Mouse (Mus musculus): ENCODE data around the gene Cyp27a1.

Gene Cyp27a1

DNA sequence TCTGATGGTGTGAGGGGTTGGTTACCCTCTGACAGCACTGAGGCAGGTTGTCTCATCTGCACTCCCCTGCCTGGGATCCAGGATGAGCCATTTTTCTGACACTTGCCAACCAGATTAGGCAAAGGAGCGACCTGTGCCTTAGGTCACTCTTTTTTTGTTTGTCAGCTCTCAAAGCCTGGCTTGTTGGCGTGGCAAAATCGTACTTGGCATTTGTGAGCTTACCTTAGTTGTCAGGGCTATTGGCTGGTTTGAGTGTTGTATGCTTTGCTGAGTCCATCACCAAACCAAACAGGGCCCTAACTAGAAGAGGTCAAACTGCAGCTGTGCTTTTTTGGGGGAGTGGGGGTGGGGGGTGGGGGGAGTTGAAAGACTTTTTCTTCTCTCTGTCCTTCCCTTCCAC, 5.9 kb downstream of the Cyp27a1 start:
- DNase-seq: no peak

DNA sequence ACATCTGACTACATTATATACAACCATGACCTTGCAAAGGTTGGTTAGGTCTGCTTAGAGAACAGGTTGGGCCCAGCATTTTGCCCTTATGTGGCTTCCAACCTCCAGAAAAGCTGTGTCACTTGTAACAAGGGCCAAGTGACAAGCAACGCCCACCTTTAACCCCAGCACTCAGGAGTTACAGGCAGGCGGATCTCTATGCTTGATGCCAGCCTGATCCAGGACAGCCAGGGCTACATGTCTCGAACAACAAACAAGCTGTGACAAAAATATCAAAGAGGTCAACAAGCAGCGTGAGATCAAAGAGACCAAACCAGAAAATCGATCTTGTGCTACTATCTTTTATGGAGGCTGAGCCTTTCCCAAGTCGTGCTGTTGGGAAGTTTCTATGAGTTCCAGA, 8.3 kb downstream of the Cyp27a1 start:
- DNase-seq: no peak

DNA sequence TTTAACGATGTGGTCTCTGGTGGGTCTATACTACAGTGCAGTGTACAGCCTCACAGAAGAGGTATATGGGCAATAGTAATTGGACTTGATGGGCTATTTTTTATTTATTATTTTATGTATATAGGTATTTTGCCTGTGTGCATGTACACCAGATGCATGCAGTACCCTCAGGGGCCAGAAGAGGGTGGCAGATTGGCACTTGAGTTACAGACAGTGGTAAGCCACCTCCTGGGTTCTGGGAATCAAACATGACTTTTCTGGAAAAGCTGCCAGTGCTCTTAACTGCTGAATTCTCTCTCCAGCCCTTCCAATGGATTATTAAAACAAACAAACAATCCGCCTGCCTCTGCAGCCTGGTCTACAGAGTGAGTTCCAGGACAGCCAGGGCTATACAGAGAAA, 10.4 kb downstream of the Cyp27a1 start:
- no peak for DNase-seq

DNA sequence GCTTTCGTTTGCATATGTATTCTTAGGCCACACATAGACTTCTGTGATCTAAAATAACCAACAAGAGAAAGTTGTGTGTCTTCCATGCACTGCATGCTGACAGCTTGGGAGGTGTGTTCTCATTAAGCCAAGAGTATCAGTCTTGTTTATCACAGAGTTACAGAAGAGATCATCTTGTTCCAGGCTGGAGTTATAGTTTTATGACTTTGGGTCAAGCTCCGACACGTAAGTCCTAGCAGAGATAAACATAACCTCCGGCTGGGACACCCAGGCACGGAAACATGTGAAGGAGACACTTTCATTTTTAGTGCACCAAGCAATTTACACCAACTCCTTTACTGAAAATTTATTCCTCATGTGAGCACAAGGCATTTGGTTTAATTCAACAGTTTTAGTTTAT, 12.7 kb downstream of the Cyp27a1 start:
- DNase-seq: no peak

DNA sequence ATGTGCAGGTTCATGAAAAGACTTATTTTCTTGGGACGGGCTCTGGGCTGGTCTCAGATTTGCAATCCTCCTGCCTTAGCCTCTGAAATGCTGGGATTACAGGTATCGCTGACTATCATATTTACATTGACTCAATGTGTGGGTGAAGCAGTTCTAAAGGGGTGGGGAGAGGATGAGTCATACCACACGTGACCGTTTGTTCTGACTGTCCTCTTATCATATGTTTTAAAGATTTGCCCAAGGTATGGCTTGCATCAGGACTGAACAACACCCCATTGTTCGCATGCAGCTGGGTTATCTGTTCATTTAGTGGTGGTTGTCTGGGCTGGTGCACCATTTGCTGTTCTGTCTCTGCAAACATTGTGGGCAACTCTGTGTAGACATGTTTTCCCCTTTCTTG, 13.3 kb downstream of the Cyp27a1 start:
- no peak for DNase-seq

DNA sequence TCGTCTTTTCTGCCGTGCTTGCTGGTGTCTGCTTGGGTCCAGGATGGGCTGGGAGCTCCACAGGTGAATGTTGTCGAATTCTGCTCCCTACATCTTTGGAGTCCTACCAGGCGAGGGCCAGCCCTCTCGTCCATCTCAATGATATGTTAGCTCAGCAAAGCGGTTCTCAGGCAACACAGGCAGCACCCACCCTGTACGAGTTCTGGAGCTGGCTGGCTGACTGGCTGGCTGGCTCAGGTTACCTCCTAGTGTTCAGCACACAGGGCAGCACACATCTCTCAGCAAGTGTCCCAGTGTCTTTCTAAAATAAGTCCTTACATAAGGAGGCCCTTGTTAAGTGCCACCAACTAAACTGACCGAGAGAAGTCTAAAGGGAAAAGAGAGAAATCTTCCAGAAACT, 15.1 kb downstream of the Cyp27a1 start:
- DNase-seq: no peak

DNA sequence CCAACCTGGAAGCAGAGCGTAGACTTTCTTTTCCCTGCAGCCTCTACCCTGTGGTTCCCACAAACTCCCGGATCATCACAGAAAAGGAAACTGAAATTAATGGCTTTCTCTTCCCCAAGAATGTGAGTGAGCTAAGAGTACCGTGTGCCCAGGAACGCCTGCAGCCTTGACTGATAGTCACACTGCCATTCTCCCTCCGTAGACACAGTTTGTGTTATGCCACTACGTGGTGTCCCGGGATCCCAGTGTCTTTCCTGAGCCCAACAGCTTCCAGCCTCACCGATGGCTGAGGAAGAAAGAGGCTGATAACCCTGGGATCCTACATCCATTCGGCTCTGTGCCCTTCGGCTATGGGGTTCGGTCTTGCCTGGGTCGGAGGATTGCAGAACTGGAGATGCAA, 23.6 kb downstream of the Cyp27a1 start:
- DNase-seq: no peak

DNA sequence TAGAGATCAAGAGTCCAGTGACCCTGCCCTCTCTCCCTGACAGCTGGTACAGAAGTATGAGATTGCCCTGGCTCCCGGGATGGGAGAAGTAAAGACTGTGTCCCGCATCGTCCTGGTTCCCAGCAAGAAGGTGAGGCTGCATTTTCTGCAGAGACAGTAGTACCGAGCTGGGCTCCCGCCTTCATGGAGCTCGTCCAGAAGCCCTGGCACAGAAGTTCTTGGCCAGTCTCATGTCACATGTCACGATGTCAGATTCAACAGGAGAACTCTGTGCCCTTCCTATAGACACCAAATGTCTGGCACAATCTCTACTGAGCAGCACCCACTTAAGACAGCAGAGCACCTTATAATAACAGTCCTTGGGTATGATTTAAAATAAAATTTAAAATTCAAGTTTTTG, 24.1 kb downstream of the Cyp27a1 start:
- no peak for DNase-seq

DNA sequence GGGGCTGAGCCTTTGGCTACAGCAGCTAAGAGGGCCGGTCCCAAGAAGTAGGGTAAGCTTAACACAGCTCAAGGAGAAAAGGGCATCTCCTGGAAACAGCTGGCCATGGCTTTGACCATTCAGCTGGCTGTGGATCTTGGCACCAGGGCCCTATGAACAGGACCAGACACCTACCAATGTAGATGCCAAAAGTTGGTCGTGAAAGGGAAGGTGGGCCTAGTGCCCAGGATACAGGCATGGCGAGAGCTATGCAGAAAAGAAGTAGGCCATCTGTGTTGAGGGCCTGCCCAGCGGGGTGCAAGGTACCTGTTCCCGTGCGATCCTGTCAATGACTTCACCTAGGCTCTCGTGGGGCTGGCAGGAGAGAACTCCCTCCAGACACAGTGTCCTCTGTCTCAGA, 27.5 kb downstream of the Cyp27a1 start:
- no peak for DNase-seq

DNA sequence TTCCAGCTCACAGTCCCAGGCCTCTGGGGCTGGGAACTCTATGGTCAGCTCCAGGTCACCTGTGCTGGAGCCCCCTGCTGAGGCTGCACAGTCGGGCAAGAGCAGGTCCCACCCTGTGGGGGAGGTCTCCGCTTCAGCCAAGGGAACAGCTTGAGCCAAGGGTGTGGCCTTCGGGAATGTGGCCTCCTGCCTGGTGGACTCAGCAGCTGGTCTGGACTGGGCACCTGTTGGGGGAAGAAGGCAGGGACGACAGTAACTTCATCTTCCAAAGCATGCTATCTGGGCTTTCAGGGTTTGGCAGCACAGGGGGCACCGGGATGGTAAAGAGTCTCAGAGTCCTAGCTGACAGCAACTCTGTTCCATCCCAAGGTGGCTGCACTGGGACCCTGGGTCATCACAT, 34.0 kb downstream of the Cyp27a1 start:
- DNase-seq: no peak

DNA sequence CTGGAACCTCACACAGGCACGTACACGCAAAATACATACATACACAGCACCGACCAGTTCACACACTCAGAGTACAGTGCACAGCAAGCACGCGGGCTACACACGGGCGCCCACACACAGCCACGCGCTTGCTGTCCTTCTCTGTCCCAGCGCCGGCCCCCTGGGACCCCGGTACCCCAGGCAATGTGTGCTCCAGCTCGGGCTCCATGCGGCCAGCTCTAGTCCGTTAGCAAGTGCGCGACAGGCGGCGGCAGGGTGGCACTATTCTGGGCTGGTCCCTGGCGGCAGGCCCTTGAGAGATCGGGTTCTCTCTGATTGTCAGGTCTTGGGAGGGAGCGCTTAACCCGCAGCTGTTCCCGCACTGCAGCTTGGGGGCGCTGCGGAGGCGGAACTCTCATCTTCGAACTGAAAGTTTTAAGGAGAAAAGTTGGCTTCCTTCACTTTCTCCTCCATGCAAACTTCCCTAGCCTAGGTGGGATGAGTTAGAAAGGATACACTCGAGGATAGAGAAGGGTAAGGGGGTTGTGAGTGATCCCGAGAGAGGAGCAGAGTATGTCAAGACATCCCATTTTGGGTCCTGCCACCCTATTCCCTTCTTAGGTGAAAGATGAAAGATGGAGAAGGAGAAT, 35.4 kb downstream of the Cyp27a1 start, which contains the start of gene Prkag3:
Prkag3 (minus strand) TSS at position 579 of the 629 bp plus-strand sequence.
- DNase-seq: no peak

DNA sequence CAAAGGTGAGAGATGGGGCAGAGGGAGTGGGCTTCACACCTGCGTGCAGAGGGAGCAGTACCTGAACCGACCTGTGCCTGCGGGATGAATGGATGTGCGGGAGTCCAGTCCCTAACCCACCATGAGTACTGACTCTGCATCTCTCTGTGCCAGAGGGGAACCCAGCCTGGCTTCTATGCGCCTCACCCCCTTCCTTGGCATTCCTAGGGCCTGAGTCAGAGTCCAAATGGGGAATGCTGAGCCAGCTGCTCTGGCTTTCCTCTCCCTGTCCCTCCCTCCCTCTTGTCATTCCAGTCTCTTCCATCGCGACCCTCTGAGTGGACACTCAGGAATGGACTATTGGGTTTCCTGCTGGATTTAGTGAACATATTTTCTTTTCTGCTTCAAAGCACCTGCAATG, 35.9 kb downstream of the Cyp27a1 start:
- DNase-seq: no peak

DNA sequence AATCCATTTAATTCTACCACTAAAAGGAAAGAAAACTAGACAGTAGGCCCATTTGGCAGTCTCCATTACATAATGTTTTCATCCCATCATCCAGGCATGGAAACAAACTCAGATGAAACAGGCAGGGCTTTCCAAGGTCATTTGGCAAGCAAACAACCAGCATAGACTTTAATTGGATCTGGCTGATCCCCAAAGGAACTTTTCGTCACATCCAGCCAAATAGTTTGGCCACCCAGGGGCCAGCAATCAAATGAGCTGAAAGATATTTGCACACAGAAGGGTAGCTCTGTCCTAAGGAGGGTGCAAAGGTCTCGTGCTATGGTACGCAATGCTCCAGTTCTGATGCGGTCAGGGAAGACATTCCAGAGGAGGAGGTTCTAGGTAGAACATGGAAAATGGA, 37.3 kb downstream of the Cyp27a1 start:
- no peak for DNase-seq

DNA sequence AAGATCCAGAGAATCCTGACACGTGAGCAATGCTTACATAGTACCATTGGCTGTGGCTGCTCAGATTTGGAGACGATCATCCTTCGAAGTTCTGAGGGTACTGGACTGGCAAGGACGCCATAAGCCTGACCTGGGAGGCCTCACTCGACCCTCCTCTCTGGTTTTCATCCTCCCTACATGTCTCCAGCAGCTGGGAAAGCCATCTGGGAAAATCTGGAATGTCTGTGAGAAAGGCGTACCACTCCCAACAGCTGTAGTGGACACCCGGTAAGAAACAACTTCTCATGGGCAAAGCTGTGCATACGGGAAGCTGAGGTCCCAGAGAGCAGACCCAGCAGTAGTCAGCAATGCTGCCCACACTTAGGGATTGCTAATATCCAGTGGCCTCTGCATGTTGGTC, 38.8 kb downstream of the Cyp27a1 start:
- DNase-seq: no peak

DNA sequence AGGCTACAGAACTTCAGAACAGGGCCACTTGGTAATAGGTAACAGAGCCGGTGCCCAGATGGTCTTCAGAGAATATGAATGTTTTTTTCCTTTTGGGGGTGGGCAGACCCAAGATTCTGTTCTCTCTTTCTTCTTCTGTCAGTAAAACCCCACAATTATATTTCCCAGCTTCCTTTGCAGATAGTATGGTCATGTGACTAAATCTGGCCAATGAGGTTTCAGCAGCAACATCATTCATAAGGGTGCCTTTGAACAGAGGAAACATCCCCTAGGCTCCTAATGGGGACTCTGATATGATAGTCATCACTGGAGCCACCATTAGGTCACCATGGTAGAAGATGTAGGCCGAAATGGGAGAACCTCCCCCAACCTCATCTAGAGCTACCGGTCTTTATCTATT, 39.5 kb downstream of the Cyp27a1 start:
- DNase-seq: no peak

DNA sequence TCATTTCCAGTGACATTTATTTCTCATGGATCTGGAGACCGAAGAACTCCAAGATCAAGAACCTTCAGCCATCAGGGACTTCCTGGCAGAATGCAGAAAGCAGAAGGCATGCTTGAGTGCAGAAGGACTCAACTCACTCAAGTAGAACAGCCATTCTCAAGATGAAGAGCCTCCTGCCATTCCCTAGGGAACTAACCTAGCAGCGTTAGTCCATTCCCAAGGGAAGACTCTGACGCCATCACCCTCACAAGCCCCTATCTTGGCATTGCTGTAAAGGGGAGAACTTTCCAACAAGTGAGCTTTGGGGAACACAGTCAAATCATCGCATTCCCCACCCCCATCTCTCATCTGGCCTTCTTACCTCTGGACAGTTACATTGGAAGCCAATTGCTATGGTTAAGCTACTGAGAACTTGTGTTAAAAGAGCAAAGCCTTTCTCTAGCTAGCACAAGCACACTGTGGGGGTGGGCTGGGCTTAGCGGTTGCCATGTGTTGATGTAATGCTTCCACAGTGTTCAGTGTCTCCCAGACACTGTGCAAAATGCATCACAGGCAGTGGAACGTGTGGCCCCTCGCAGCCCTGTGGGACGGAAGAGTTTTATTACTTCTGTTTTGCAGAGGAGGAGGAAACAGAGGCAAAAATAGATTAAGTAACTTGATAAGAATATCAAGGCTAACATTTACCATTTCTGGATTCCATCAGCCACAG, 40.0 kb downstream of the Cyp27a1 start:
- DNase-seq: no peak

DNA sequence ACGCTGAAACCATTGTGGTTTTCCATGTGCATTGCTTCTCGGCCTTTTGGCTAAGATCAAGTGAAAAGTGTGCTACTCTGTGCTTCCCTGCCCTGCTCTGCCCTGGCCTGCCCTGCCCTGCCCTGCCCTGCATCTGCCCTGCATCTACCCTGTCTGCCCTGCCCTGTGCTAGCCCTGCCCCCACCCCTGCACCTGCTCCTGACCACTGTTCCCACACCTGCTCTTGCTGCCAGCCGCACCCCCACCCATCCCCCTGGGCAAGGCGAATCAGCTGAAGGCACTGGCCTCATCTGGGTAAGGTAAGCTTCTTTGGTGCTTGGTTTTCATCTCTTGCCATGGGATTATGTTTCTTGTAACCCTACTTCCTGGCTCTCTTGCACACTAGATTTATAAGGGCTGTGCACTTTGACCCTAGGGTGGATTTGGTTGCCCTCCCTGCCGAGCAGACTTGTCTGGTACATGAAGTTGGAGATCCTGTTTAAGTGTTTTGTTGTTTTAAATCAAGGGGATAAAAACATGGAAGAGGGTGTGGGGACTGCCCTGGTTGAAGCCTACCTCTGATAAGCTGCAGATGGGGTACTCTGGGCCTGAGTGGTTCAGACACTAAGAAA, 40.9 kb downstream of the Cyp27a1 start:
- DNase-seq: no peak

DNA sequence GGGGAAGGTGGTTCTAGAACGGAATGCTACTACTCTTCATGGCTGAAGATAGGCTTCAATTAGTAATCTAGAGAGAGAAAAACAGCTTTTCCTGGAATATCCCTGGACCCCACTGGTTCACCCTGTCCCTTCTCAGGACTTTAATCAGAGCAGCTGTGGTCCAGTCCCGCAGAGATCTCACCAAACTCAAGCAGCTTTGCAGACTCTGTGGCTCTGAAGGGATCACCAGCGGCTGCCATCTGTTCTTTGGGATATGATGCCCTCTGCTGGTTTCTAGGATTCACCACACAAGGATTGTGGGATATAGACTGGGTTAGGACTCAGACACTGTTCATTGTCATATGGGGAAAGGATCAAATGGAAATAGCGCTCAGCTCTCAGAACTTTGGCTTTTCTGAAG, 46.4 kb downstream of the Cyp27a1 start:
- DNase-seq: no peak

DNA sequence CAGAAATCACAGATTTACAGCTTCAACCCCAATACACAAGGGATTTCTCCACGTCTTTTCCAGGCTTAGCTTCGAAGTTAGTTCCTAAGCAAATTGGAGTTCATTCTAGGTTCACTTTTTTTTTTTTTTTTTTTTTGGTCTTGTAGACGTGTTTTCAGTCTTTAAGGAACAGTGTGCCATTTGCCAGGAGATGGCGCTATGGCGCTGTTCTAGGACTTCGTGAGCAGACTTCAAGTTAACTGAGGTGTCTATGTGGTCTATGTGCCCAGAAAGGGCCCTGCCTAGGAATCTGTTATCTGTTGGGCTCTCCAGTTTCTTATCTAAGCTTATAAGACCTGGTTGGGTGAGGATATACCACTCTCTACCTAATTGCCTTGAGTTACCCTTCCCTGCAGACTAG, 49.7 kb downstream of the Cyp27a1 start:
- DNase-seq: peak; percentile 65

DNA sequence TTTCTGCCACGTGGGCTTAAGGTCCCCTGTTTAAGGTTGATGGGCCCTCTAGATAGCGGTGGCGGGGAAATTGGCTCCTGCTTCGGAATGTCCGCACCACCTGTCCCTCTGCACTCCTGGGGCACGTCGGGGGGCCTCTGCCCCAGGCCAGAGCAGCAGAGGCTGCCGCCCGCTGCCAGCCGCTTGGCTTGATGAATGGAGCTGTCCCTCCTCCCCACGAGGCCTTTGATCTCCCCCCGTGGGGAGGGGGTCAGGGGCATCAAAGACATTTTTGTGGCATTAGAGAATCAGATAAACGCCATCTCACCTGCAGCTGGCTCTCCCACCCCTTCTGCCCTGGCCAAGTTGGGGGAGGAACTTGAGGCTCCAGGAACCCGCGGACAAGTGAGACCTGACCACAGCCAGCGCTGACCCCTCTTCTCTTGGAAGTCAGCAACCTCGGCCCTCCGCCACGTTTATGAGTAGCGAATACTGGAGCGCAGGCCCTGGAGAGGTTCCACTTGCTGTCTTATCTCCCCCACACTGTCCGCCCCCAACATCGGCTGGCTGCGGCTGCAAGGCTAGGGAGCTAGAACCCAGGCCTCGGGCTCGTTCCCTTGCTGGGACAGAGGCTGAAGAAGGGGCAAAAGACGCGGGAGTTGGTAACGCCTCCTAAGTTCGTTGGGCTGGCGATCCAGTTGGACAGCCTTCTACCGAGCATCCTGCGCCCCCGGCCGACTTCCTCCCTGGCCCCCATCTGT, 57.5 kb downstream of the Cyp27a1 start:
- DNase-seq: no peak

DNA sequence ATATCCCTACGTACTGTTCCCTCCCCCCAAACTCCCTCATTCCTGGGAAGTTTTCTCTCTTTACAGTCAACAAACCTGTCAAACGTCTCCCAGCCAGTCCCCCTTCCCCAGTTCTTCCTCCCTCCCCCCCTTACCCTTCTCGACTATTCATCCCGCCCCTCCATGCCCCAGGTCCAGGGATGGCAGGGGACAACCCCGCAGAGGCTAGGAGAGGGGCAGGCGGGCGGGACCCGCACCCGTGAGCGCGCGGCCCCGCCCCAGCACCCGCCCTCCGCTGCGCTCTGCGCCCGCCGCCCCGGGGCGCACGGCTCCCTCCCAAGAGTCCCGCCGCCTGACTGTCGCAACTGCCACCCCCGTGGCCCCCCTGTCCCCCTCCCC, 58.1 kb downstream of the Cyp27a1 start:
- no peak for DNase-seq

DNA sequence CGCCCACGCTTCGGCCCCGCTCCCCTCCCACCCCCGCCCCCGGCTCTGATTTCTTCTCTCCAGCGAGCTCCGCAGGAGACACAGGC, 58.3 kb downstream of the Cyp27a1 start, which contains the start of gene Wnt6:
Wnt6 (plus strand) TSS at position 48 of the 86 bp plus-strand sequence.
- DNase-seq: no peak

DNA sequence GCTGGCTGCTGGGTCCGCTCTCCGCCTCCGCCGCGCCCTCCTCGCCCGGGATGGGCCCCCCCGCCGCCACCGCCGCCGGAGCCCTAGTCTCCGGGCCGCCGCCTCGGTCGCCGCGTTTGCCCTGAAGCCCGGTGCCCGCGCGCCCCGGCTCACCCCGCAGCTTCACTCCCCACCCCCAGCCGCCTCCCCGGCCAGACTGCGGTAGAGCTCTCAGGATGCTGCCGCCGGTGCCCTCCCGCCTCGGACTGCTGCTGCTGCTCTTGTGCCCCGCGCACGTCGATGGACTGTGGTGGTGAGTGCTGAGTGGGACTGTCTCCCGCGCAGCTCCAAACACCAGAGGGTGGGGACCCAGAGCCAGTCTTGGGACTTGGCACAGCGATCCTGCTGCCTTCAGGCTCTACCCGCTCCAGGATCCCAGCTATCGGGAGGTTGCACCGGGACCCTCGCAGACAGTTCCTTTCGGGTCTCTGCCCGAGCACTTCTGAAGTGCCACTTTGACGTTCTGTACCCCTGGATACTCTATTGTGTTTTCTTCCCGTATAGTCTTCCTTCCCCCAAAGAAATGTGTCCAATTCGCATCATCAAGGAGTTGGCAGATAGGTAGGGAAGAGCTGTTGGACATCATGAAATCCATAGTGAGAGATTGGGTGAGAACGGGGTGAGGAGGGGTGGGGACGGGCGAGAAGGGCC, 58.7 kb downstream of the Cyp27a1 start:
- DNase-seq: no peak

DNA sequence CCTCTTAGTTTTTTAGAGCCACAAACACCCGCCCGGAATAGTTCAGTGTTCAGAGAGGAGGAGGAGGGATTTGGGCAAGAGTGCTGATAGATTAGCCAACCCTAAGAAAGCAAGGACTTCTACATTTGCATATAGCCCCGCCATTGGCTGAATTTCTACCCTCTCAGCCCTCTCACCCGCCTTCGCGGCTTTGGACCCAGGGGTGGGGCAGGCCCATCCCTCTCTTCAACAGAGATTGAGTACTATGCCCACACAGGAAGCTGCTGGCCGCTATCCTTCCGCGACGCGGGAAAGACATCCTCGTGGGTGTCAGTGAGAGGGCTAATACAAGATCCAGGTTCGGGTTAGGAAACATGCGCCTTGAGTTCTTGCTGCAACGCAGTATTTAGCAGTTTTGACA, 59.8 kb downstream of the Cyp27a1 start:
- DNase-seq: peak; percentile 56

All from right cerebral cortex, postnatal 25 days (tissue).